Mouse (Mus musculus) E14TG2a.4 (cell line): ENCODE data around the gene Foxd3.

Experiments used
- CTCF ChIP-seq: conservative IDR thresholded peaks from 2 replicates; pipeline ENCODE4 v1.5.1; 2014; ENCODE audit warnings: low read length
- NANOG ChIP-seq: IDR thresholded peaks from 2 replicates; pipeline ENCODE4 v1.6.1; 2014; ENCODE audit warnings: borderline replicate concordance, low read length, mixed read lengths

DNA sequence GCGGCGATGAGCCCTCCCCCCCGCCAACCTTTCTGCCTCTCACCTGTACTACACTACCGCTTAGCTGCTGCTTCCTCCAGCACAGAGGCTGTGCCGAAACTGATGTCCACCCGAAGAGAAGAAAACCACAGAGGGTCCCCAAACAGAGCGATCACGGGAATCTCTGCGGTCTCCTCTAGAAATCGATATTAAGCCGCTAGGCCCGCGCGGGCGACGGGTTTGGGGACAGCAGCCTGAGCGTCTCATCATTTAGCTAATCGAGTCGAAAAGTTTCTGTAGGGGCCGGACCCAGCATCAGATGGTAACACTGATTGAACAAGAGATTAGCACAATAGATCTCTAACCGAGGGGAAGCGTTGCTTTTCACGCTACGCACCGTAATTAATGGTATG, 2.9 kb upstream of the Foxd3 start:
- TF ChIP-seq CTCF = no peak
- TF ChIP-seq NANOG = no peak
